Mouse (Mus musculus): ENCODE data around the gene Kif2b. TPM values are rescaled to one million over a fixed set of nuclear protein-coding genes. Genes with fewer than 3 reads are reported as not detected.

Kif2b gene
- not detected for total RNA-seq (2022)

DNA sequence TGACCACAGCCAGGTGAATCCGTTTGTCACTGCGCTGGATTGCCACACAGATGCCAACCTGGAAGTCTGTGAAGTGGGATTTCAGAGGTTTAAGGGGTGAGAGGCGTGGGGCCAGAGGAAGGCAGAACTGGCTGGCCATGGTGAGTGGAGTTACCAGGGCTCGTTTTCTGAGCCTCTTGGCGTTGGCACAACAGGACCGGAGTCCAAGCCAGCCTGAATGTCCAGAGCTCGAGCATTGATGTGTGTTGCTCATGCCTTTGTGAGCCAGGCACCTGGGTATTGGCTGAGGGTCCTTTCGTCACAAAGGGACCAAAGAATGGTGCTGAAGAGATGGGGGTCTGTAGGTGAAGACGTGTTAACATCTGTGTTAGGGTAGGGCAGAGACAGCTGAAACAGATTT, at the start of gene Kif2b:
Kif2b (minus strand) TSS at position 242 of the 400 bp plus-strand sequence.
- no peak for DNase-seq (ENCODE audit: low spot score in 2 of 2)

DNA sequence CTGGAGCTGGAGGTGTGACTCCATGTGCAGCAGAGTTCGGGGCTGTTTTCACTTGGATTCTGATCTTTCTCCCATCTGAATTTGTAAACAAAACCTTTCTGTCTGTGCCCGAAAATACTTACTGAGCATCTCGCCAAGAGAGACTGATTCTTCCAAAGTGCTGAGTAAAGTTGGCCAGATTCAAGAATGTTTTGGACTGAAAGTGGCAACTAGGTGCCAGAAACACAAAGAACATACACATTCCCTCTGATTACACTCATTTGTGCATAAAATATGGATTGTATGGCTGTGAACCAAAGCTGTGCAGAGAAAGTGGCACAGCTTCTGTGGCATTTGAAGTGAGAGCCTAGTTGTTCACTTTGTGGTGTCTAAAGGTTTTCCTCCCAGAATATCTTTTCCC, 15.7 kb upstream of the Kif2b start:
- peak in 1 of 2 experiments; percentile 3 for DNase-seq (ENCODE audit: low spot score in 2 of 2)

DNA sequence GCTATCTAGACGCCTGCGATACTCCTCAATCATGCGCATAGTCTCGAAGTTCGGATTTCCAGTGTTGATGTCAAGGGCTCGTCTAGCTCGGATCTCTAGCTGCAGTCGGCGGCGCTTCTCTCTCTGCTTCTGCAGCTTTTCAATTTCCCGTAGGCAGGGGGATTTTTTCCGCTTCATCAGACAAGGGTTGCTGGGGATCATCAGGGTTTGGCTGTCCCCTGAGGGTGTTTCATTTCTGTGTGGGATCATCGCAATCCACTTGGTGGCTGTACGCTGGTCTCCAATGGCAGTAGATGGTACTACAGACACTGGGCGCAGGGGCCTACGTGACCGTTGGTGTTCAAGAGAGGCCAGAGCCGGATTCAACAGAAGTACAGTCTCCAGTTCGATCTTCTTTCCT, 502 bp downstream of the Kif2b start:
- DNase-seq (ENCODE audit: low spot score in 2 of 2) = no peak

DNA sequence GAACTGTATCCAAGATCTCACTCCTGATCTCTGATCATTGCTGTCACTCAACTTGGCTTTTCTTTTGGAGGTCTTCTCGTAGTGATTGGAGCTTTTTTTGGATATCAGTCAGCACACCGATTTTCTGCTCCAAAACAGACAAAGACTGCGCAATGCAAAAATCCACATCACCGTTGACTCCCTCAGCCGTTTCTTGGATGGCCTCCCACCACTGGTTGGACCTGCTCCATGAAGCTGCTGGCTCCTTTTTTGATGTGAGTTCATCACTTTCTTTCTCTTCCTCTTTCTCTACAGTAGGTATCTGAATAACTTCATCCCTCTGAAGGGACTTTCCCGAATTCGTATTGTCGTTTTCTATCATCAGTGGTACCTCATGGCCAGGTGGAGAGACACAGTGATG, 2.0 kb downstream of the Kif2b start:
- DNase-seq (ENCODE audit: low spot score in 2 of 2) = no peak

DNA sequence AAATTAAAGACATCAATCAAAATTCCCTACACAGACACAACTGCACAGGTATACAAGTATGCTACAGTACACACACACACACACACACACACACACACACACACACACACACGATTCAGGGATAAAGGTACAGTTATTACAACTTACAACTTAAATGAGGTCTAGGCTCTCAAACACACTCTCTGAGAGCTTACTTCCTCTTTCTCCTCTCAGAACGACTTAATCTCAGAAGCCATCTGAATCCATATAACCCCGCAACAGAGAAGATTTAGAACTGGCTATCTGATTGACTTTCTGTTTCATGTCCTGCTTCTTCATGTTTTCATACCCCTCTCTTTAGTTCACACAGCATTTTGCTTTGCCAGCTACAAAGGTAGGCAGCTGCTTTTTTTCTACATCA, 2.9 kb downstream of the Kif2b start:
- no peak for DNase-seq (ENCODE audit: low spot score in 2 of 2)

DNA sequence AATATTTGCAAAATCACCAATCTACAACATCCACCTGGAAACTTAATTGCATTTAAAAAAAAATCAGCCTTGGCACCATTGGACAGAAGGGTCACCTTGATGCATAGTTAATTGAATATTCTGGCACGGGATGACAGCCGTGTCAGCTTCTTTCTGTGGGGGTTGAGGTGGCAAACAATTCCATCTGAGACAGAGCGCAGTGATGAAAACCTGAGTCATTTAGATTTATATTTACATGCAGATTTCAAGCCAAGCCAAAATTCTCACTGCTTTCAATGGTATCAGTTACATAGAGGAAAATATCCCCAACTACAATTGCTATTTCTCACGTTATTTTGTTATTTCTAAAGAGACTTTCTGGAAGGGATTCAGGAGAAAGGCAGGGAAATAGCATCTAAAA, 46.6 kb downstream of the Kif2b start:
- no peak for DNase-seq (ENCODE audit: low spot score in 2 of 2)

All from layer of hippocampus, adult 8-10 months (tissue).